Mouse (Mus musculus): Measurements from ENCODE around the gene Csrnp1. TPM values are rescaled to one million over a fixed set of nuclear protein-coding genes. Genes with fewer than 3 reads are reported as not detected.

The Csrnp1 gene
- total RNA-seq, 1 experiment from 2014 or later: 13.0 TPM

- DNase-seq: no peak
Measured at GRCm38 (mm10) chr9:119977557-119978060, 6.8 kb downstream of the Csrnp1 start.

DNA sequence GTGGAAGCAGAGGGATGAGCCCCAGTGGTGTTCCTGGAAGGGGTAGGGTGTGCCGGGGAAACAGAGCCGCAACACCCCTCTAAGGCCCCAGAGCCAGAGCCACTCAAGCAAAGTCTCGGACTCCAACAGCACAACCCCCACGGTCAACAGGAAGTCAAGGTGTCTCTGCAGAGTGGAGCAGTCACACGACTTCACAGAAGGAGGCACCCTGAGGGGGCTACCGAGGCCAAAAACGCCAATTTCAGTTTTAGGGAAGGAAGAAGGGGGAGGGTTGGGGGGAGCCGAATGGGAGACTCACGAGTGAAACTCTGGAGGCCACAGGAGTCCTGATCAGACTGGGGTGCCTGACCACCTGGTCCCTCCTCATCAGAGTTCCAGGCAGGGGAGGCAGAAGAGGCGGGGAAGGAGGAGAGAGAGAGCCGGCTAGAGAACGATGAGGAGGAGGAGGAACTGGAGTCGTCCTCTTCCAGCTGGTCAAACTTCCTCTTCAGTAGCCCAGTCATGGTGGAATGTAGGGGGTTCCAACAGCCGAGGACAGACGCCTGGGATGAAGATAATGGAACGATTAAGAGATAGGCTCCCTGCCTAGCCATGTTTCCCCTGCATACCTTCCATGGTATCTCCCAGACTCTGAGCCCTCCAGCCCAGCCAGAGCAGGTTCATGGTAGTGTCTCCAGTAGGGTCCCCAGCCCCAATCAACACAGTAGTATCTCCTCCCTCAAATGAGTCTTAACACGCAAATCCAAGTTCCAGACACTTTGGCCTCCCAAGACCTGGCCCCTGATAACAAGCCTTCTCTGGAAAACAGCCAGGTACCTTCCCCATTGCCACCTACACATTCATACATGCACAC, 7.5 kb downstream of the Csrnp1 start:
- no peak for DNase-seq

DNA sequence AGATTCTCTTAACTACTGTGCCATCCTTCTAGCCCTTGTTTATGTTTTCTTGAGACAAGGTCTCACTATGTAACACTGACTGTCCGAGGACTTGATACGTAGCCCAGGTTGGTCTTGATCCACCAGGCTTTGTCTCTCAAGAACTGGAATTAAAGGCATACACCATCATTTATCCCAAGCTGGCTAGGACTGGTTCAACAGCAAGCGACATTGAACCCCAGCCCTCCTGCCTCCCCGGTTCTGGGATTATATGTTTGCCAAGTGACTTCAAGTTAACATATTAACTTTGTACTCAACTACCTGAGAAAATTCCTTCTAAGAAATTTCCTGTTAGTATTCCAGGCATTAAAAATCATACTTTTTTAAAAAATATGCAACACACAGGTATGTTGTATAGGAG, 9.2 kb downstream of the Csrnp1 start:
- DNase-seq: no peak

GRCm38 (mm10) chr9:119974609-119975008, 9.8 kb downstream of the Csrnp1 start:
- no peak for DNase-seq

GRCm38 (mm10) chr9:119973869-119974520, 10.5 kb downstream of the Csrnp1 start:
- no peak for DNase-seq

GRCm38 (mm10) chr9:119973281-119973680, 11.2 kb downstream of the Csrnp1 start:
- DNase-seq: no peak

- DNase-seq: peak; percentile 22
Measured at GRCm38 (mm10) chr9:119972582-119972981, 11.9 kb downstream of the Csrnp1 start.

DNA sequence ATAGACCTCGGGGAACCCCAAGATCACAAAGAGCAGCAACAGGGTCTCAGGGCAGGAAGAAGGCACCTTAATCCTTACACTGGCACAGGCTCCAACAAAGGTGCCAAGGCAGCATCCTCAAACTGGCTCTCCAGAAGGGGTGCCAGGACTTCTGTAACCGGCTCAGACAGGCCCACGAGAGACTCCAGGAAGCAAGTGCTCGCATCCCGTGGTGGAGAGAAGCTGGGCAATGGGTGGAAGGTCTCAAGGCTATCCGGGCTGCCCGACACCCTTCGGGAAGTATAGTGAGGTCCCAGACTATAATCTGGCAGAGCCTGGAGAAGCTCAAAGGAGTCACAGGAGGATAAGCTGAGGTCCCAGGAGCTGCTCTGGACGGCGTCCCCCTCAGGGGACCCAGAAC, 12.3 kb downstream of the Csrnp1 start:
- DNase-seq: no peak

- DNase-seq: peak; percentile 36
Measured at GRCm38 (mm10) chr9:119970763-119971656, 13.4 kb downstream of the Csrnp1 start.

GRCm38 (mm10) chr9:119970221-119970620, 14.2 kb downstream of the Csrnp1 start:
- peak; percentile 65 for DNase-seq

DNA sequence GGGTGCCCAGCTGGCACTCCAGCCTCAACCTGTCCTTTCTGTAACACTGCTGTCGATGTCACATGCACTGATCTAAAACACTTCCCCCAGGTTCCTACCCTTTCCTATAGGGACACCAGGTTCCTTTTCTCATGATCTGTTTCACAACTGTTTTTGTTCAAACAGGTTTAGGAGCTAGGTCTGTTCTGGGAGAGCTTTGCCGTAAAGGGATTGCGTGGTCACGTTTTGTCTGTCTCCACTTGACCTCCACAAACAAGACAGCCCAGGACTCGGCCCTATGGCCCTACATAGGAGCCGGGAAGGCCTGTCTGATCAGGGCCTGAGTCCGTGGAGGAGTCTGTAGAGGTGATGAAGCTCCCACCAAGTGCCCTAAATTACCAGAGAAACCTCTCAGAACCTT, 14.6 kb downstream of the Csrnp1 start:
- no peak for DNase-seq

- no peak for DNase-seq
Measured at GRCm38 (mm10) chr9:119966221-119966910, 18.1 kb downstream of the Csrnp1 start.

- DNase-seq: no peak
Measured at GRCm38 (mm10) chr9:119965186-119965585, 19.3 kb downstream of the Csrnp1 start.

- no peak for DNase-seq
Measured at GRCm38 (mm10) chr9:119964206-119964605, 20.3 kb downstream of the Csrnp1 start.

DNA sequence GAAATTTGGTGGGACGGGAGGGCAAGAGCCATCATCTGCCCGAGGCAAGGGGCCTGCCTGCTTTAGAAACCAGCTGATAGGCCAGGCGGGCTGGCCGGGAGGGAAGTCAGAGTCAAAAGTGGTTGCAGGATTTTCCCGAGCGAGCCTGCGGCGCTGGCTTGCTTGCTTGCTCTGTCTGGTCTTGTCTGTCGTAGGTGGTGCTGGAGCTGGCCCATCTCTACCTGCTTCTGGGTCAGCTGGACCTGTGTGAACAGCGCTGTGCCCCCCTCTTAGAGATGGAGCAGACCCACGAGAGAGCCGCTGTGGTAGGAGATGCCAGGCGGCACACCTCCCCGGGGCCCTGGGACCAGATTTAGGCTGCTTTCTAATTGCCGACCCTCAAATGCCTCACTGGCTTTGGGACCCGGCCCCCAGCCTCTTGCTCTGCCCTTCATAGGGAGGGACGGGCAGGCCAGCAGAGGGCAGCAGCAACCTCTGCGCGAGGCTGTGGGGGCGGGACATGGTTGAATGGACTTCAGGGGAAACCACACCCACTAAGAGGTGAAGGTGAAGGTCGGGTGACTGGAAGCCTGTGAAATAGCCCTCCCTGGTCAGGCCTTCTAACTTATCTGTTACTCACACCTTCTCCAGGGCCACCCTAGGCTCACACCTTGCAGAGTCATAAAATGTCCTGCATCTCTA, 21.3 kb downstream of the Csrnp1 start:
- DNase-seq: peak; percentile 82

DNA sequence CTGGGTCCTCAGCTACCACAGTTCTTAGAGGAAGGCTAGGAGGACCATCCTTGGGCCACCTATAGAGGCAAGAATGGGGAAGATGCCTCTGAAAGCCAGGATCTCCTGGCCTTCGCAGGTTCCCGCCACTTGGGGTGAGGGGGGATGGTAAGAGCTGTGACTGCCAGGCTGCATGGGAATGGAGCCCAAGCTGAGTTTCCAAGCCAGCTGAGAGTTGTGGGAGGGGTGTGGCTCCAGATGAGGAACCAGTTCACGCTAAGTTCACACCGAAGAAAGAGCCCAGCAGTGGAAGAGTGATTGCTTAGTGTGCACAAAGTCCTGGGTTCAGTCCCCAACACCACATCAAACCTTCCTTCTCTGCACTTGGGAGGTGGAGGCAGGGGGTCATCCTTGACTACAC, 22.2 kb downstream of the Csrnp1 start:
- DNase-seq: no peak

GRCm38 (mm10) chr9:119958835-119959234, 25.6 kb downstream of the Csrnp1 start:
- DNase-seq: no peak

DNA sequence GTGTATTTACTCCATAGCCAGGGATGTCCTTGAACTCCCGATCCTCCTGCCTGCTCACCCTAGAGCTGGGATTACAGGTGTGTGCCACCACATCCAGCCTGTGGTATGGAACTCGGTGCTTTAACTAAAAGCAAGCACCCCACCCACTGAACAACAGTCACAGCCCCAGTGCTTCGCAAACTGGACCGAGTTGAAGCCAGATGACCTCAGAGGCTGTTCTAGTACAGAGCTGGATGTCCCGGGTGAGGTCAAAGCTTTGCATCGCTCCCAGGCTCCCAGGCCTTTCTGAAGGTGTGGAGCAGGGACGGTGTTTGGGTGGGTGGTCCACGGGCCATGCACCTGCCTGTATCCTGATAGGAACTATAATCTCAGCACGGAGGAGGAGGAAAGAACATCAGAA, 33.1 kb downstream of the Csrnp1 start:
- DNase-seq: no peak

- DNase-seq: no peak
Measured at GRCm38 (mm10) chr9:119950434-119950833, 34.0 kb downstream of the Csrnp1 start.

DNA sequence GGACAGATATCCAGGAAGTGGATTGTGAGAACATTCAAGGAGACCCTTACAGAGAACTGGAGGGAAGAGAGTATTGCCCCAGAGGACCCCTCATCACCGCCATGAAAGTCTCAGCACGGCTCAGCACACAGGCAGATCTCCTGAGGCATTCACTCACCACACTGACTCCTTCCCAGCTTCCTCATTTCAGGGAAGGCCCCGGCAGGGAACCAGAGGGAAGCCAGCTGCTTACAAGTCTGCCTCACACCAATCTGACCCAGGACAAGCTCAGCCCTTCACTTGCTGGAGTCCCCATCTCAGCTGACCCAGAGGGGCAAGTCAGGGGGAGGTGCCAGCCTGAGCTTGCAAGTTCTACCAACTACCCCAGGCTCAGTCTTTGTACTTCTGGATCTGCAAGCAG, 35.7 kb downstream of the Csrnp1 start:
- no peak for DNase-seq

All from adrenal gland, postnatal 25 days (tissue).